Mouse (Mus musculus) lung, adult 2 months (tissue): ENCODE results near the gene Wasf3.

Experiments used
- CTCF ChIP-seq: fragments of 200-500 bp; IDR thresholded peaks from 2 replicates; pipeline ENCODE4 v1.5.1; 2011; ENCODE audit warnings: mild to moderate bottlenecking, low read length, control low read depth; ENCODE audit not compliant: insufficient read depth
- POLR2A ChIP-seq: fragments of 200-500 bp; IDR thresholded peaks from 2 replicates; pipeline ENCODE4 v1.6.1; 2011; ENCODE audit warnings: low read depth, mild to moderate bottlenecking, control low read depth, low read length, borderline replicate concordance; ENCODE audit errors: extremely low read depth

- TF ChIP-seq CTCF (no peak), POLR2A (no peak)
These were observed 50.5 kb downstream of the Wasf3 start for GRCm38 (mm10) chr5:146435316-146435715.
